Comparison of ENCODE assay signal across 10 mouse cellular contexts in genomic region chr5:120600946-120601668, GRCm38 (mm10). TPM values are rescaled to one million over a fixed set of nuclear protein-coding genes. Genes with fewer than 3 reads are reported as not detected.
DNase-seq lines count a peak whose midpoint lies in the region; ATAC-seq and TF ChIP-seq lines count a peak whose summit lies in the region.
"Had no signal": no experiment of that assay in that cellular context is flagged by ENCODE, and none has a peak within 500 bp of the region (broad histone marks: within the 10 kb centered on the region; RNA-seq: fewer than 3 reads in every experiment).

No protein-coding gene starts in this region.

- H3K4me2 ChIP-seq in forebrain, embryonic 14.5 days (ENCODE audit: low read length), result no peak overlapping the region

- H3K4me3 ChIP-seq in forebrain, embryonic 10.5 days, result no peak overlapping the region
- no peak overlapping the region for H3K4me3 ChIP-seq in forebrain, embryonic 14.5 days (ENCODE audit: low read depth, low read length)
- H3K4me3 ChIP-seq in embryonic fibroblast, embryonic 13.5 days (ENCODE audit: insufficient read depth, low read length), result no peak overlapping the region
- H3K4me3 ChIP-seq in small intestine, adult 2 months (ENCODE audit: low read depth, low read length), result no peak overlapping the region

- DNase-seq in forebrain, embryonic 10.5 days (ENCODE audit: extremely low spot score, low spot score), result peak; percentile 41
- no peak for DNase-seq in forebrain, embryonic 14.5 days (ENCODE audit: low spot score)
- DNase-seq in lung, postnatal 10 days, result peak; percentile 59
- no peak for DNase-seq in lung, postnatal 36 days
- no peak for DNase-seq in right cerebral cortex, adult 18-20 months
- DNase-seq in layer of hippocampus, postnatal 14 days (ENCODE audit: low spot score in 2 of 2), result no peak

- no peak overlapping the region for H3K9ac ChIP-seq in forebrain, embryonic 14.5 days (ENCODE audit: low read length)

- TF ChIP-seq POLR2A in embryonic fibroblast, embryonic 13.5 days (IDR thresholded peaks at IDR 0.05; ENCODE audit: low read depth, low read length), result no peak
- no peak for TF ChIP-seq POLR2A in small intestine, adult 2 months (IDR thresholded peaks at IDR 0.05; ENCODE audit: low read depth, low read length)

- ATAC-seq in forebrain, embryonic 14.5 days, result no peak

- 62% methylated on average over 11 of the region's 11 CpGs for WGBS in forebrain, embryonic 10.5 days
- WGBS in forebrain, embryonic 14.5 days, result 62% methylated on average over 11 of the region's 11 CpGs
- 54% methylated on average over 11 of the region's 11 CpGs for WGBS in small intestine, adult 2 months

- H3K36me3 ChIP-seq in forebrain, embryonic 10.5 days (replicated peaks), result 0 out of 2 replicates have a peak, but pooled peaks cover 3% of the 10 kb centered on the region
- H3K36me3 ChIP-seq in forebrain, embryonic 14.5 days (ENCODE audit: control insufficient read depth, insufficient read depth, low read length), result no peaks in the 10 kb centered on the region
- no peaks in the 10 kb centered on the region for H3K36me3 ChIP-seq in small intestine, adult 2 months (ENCODE audit: control insufficient read depth, insufficient read depth, low read length)

- TF ChIP-seq CTCF in embryonic fibroblast, embryonic 13.5 days (IDR thresholded peaks at IDR 0.05; ENCODE audit: borderline replicate concordance, insufficient read depth, low read length), result peak; percentile 42; the same call in 1 of the 2 replicates
- TF ChIP-seq CTCF in small intestine, adult 2 months (IDR thresholded peaks at IDR 0.05; ENCODE audit: extremely low read depth, insufficient read length, insufficient replicate concordance, low read depth, low read length), result peak; percentile 44; the same call in 1 of the 2 replicates

- no peaks in the 10 kb centered on the region for H3K9me3 ChIP-seq in forebrain, embryonic 10.5 days
- no peaks in the 10 kb centered on the region for H3K9me3 ChIP-seq in forebrain, embryonic 14.5 days (replicated peaks; ENCODE audit: control insufficient read depth, low read length)

- peak overlapping the region; percentile 69 for H3K27ac ChIP-seq in forebrain, embryonic 10.5 days
- no peak overlapping the region for H3K27ac ChIP-seq in forebrain, embryonic 14.5 days (ENCODE audit: low read depth, low read length)
- H3K27ac ChIP-seq in embryonic fibroblast, embryonic 13.5 days (ENCODE audit: insufficient read depth, low read length), result no peak overlapping the region
- no peak overlapping the region for H3K27ac ChIP-seq in small intestine, adult 2 months (ENCODE audit: insufficient read depth, low read depth, low read length)

- H3K27me3 ChIP-seq in forebrain, embryonic 10.5 days (ENCODE audit: poor library complexity, severe bottlenecking), result 0 out of 2 replicates have a peak, but pooled peaks cover under 1% of the 10 kb centered on the region
- no peaks in the 10 kb centered on the region for H3K27me3 ChIP-seq in forebrain, embryonic 14.5 days (replicated peaks; ENCODE audit: control insufficient read depth, insufficient read depth, low read length)
- no peaks in the 10 kb centered on the region for H3K27me3 ChIP-seq in small intestine, adult 2 months (ENCODE audit: control insufficient read depth, insufficient read depth, low read length)

- peaks cover 30% of the 10 kb centered on the region for H3K4me1 ChIP-seq in forebrain, embryonic 10.5 days
- H3K4me1 ChIP-seq in forebrain, embryonic 14.5 days (ENCODE audit: control insufficient read depth, insufficient read depth, low read length), result peaks cover 2% of the 10 kb centered on the region; the same call in 1 of the 2 replicates
- H3K4me1 ChIP-seq in embryonic fibroblast, embryonic 13.5 days (ENCODE audit: control insufficient read depth, insufficient read depth, low read length), result no peaks in the 10 kb centered on the region
- H3K4me1 ChIP-seq in small intestine, adult 2 months (ENCODE audit: control insufficient read depth, insufficient read depth, insufficient read length, low read length), result peaks cover 4% of the 10 kb centered on the region; the same call in 1 of the 2 replicates

RNA-seq across cellular contexts. Expression of gene Rita1, which starts 11.3 kb away (rescaled TPM):
- polyA plus RNA-seq in forebrain, embryonic 10.5 days (2016; fragmentation: Nextera tagmentation; extraction: Ambion mirVana), result 16.5 and 17.8 TPM in 2 replicates
- polyA plus RNA-seq in forebrain, embryonic 14.5 days (2014; fragmentation: Nextera tagmentation; extraction: Ambion mirVana), result 15.9 and 18.3 TPM in 2 replicates
- polyA plus RNA-seq in embryonic fibroblast, embryonic 13.5 days (2011; ENCODE audit: insufficient read length, low read depth, missing spikeins), result 8.5 and 8.8 TPM in 2 replicates
- polyA plus RNA-seq in small intestine, adult 2 months (2012; rRNA removed), result 6.9 and 12.1 TPM in 2 replicates
- total RNA-seq in layer of hippocampus, postnatal 14 days (2021), result 10 to 100 TPM; 24.8 to 26.8 TPM

RNA-seq across cellular contexts. Expression of gene Ddx54, which starts 11.4 kb away (rescaled TPM):
- polyA plus RNA-seq in forebrain, embryonic 10.5 days (2016; fragmentation: Nextera tagmentation; extraction: Ambion mirVana), result 63.3 and 64.1 TPM in 2 replicates
- polyA plus RNA-seq in forebrain, embryonic 14.5 days (2014; fragmentation: Nextera tagmentation; extraction: Ambion mirVana), result 26.9 and 33.1 TPM in 2 replicates
- 39.3 and 43.0 TPM in 2 replicates for polyA plus RNA-seq in embryonic fibroblast, embryonic 13.5 days (2011; ENCODE audit: insufficient read length, low read depth, missing spikeins)
- polyA plus RNA-seq in small intestine, adult 2 months (2012; rRNA removed), result 23.1 and 44.6 TPM in 2 replicates
- 10 to 100 TPM; 41.7 to 44.4 TPM for total RNA-seq in layer of hippocampus, postnatal 14 days (2021)

RNA-seq across cellular contexts. Expression of gene Iqcd, which starts 12.3 kb away (rescaled TPM):
- polyA plus RNA-seq in forebrain, embryonic 10.5 days (2016; fragmentation: Nextera tagmentation; extraction: Ambion mirVana), result 0.37 and 0.84 TPM in 2 replicates
- polyA plus RNA-seq in forebrain, embryonic 14.5 days (2014; fragmentation: Nextera tagmentation; extraction: Ambion mirVana), result 2.0 and 2.4 TPM in 2 replicates
- polyA plus RNA-seq in embryonic fibroblast, embryonic 13.5 days (2011; ENCODE audit: insufficient read length, low read depth, missing spikeins), result 0.44 TPM in 1 of 2 replicates, not detected in the other
- 0.15 and 0.25 TPM in 2 replicates for polyA plus RNA-seq in small intestine, adult 2 months (2012; rRNA removed)
- 1 to 10 TPM in 1 of 2 experiments, under 1 TPM in 1; 0.52 to 2.4 TPM for total RNA-seq in layer of hippocampus, postnatal 14 days (2021)

RNA-seq across cellular contexts. Expression of gene Tpcn1, which starts 12.6 kb away (rescaled TPM):
- polyA plus RNA-seq in forebrain, embryonic 10.5 days (2016; fragmentation: Nextera tagmentation; extraction: Ambion mirVana), result 10.7 and 11.7 TPM in 2 replicates
- 10.5 and 13.3 TPM in 2 replicates for polyA plus RNA-seq in forebrain, embryonic 14.5 days (2014; fragmentation: Nextera tagmentation; extraction: Ambion mirVana)
- 22.2 and 29.1 TPM in 2 replicates for polyA plus RNA-seq in embryonic fibroblast, embryonic 13.5 days (2011; ENCODE audit: insufficient read length, low read depth, missing spikeins)
- polyA plus RNA-seq in small intestine, adult 2 months (2012; rRNA removed), result 48.5 and 115 TPM in 2 replicates
- total RNA-seq in layer of hippocampus, postnatal 14 days (2021), result 10 to 100 TPM; 44.1 to 45.2 TPM

RNA-seq across cellular contexts. Expression of gene Cfap73, which starts 32.9 kb away (rescaled TPM):
- not detected in 2 replicates for polyA plus RNA-seq in forebrain, embryonic 10.5 days (2016; fragmentation: Nextera tagmentation; extraction: Ambion mirVana)
- polyA plus RNA-seq in forebrain, embryonic 14.5 days (2014; fragmentation: Nextera tagmentation; extraction: Ambion mirVana), result 0.19 and 0.57 TPM in 2 replicates
- not detected in 2 replicates for polyA plus RNA-seq in embryonic fibroblast, embryonic 13.5 days (2011; ENCODE audit: insufficient read length, low read depth, missing spikeins)
- not detected in 2 replicates for polyA plus RNA-seq in small intestine, adult 2 months (2012; rRNA removed)
- 1 to 10 TPM in 1 of 2 experiments, not detected in 1; 1.8 TPM for total RNA-seq in layer of hippocampus, postnatal 14 days (2021)
- total RNA-seq: neutrophil, adult 5-6 weeks had no signal
- polyA plus RNA-seq: large intestine, adult 2 months had no signal

Comparison
In these comparisons a context has a peak if more than half of its experiments do, and no peak if none do; other contexts are left out.
1. DNase-seq: peak in forebrain, embryonic 10.5 days (single experiment) and lung, postnatal 10 days (single experiment); none in forebrain, embryonic 14.5 days (single experiment), lung, postnatal 36 days (single experiment), right cerebral cortex, adult 18-20 months (single experiment) and layer of hippocampus, postnatal 14 days (0 of 2).